Mouse (Mus musculus): ENCODE results near the gene Tmem255b. TPM values are rescaled to one million over a fixed set of nuclear protein-coding genes. Genes with fewer than 3 reads are reported as not detected.

Tmem255b gene
- total RNA-seq, 2 experiments from 2014 or later: 13.5 to 18.8 TPM

Other genes with a start within 250 kb of the Tmem255b start
- 1 to 10 TPM; 2.5 to 2.6 TPM for gene Grtp1, start 234.6 kb upstream of the Tmem255b start, total RNA-seq (2021)
- 100 to 1,000 TPM; 418 to 470 TPM for gene Adprhl1, start 181.0 kb upstream of the Tmem255b start, total RNA-seq (2021)
- gene Dcun1d2, start 147.1 kb upstream of the Tmem255b start, total RNA-seq (2021): 10 to 100 TPM; 33.8 to 41.8 TPM
- 10 to 100 TPM; 24.5 to 27.3 TPM for gene Tmco3, start 147.0 kb upstream of the Tmem255b start, total RNA-seq (2021)
- 10 to 100 TPM; 54.7 to 57.2 TPM for gene Tfdp1, start 96.4 kb upstream of the Tmem255b start, total RNA-seq (2021)
- not detected for gene Atp4b, start 38.4 kb upstream of the Tmem255b start, total RNA-seq (2021)
- under 1 TPM in 1 of 2 experiments, not detected in 1; 0.05 TPM for gene Grk1, start 30.1 kb upstream of the Tmem255b start, total RNA-seq (2021)
- gene Gas6, start 59.3 kb downstream of the Tmem255b start, total RNA-seq (2021): 100 to 1,000 TPM; 135 to 143 TPM
- gene 1700029H14Rik, start 127.3 kb downstream of the Tmem255b start, total RNA-seq (2021): not detected
- 10 to 100 TPM; 22.3 to 25.1 TPM for gene Rasa3, start 242.4 kb downstream of the Tmem255b start, total RNA-seq (2021)